Mouse (Mus musculus) midbrain, embryonic 11.5 days (tissue): ENCODE data around the gene Arhgap10. TPM values are rescaled to one million over a fixed set of nuclear protein-coding genes. Genes with fewer than 3 reads are reported as not detected.

Experiments
- ATAC-seq: fragments of 200-750 bp; cut with Nextera tagmentation; 2 replicates; pipeline ENCODE4 v1.8.0; 2017; ENCODE audit warnings: moderate TSS enrichment, moderate library complexity; ENCODE audit not compliant: low FRiP score
- DNase-seq: peaks from one replicate; pipeline ENCODE4 v3.0.0; 2015; ENCODE audit warnings: low spot score; ENCODE audit errors: missing footprints
- H3K27ac ChIP-seq: fragments of 300-500 bp; sonication (generic); 2 replicates; pipeline ENCODE4 v1.5.1; 2014; ENCODE audit warnings: low read depth, low read length
- H3K27me3 ChIP-seq: fragments of 300-500 bp; sonication (generic); 2 replicates; pipeline ENCODE4 v1.6.1; 2014; ENCODE audit warnings: mild to moderate bottlenecking, low read length, moderate library complexity, mixed read lengths; ENCODE audit not compliant: control insufficient read depth, insufficient read depth
- H3K36me3 ChIP-seq: fragments of 300-500 bp; sonication (generic); 2 replicates; pipeline ENCODE4 v1.6.1; 2014; ENCODE audit warnings: mild to moderate bottlenecking, low read length, moderate library complexity, mixed read lengths; ENCODE audit not compliant: control insufficient read depth, insufficient read depth
- H3K4me1 ChIP-seq: fragments of 300-500 bp; sonication (generic); 2 replicates; pipeline ENCODE4 v1.6.1; 2014; ENCODE audit warnings: low read length; ENCODE audit not compliant: control insufficient read depth, insufficient read depth
- H3K4me2 ChIP-seq: fragments of 300-500 bp; sonication (generic); 2 replicates; pipeline ENCODE4 v1.6.1; 2014; ENCODE audit warnings: mild to moderate bottlenecking, moderate library complexity
- H3K4me3 ChIP-seq: fragments of 300-500 bp; sonication (generic); 2 replicates; pipeline ENCODE4 v1.5.1; 2014; ENCODE audit warnings: low read depth, low read length
- H3K9ac ChIP-seq: fragments of 300-500 bp; sonication (generic); 2 replicates; pipeline ENCODE4 v1.6.1; 2014; ENCODE audit warnings: low read length
- H3K9me3 ChIP-seq: fragments of 300-500 bp; sonication (generic); 2 replicates; pipeline ENCODE4 v1.6.1; 2016; ENCODE audit warnings: low read length; ENCODE audit not compliant: control insufficient read depth
- WGBS: fragments of 180-500 bp; shearing (Covaris S2); extraction: QIAGEN DNeasy Blood & Tissue Kit; methylation state at CpG from one replicate; pipeline ENCODE4 v1.1.7; 2014; 5-methylcytosine and 5-hydroxymethylcytosine counted together
- polyA plus RNA-seq: library from polyadenylated mRNA; unstranded; fragments of >200 nt; fragmentation: Nextera tagmentation; extraction: Ambion mirVana; gene quantifications from 2 replicates; pipeline ENCODE4 v1.2.1, GENCODE M21; 2014

Gene Arhgap10
- polyA plus RNA-seq, 1 experiment from 2014 or later = 12.1 TPM

GRCm38 (mm10) chr8:77538256-77538655 is 20.5 kb upstream of the Arhgap10 start:
- ATAC-seq = no peak
- H3K27ac ChIP-seq = no peak overlapping the region
- H3K4me1 ChIP-seq = no peaks in the 10 kb centered on the region
- DNase-seq = no peak
- no peak overlapping the region for H3K9ac ChIP-seq
- no peak overlapping the region for H3K4me2 ChIP-seq
- no peak overlapping the region for H3K4me3 ChIP-seq
- H3K27me3 ChIP-seq = no peaks in the 10 kb centered on the region
- H3K36me3 ChIP-seq = no peaks in the 10 kb centered on the region
- H3K9me3 ChIP-seq = no peaks in the 10 kb centered on the region
- WGBS = 62% methylated on average over 1 of the region's 1 CpGs

DNA sequence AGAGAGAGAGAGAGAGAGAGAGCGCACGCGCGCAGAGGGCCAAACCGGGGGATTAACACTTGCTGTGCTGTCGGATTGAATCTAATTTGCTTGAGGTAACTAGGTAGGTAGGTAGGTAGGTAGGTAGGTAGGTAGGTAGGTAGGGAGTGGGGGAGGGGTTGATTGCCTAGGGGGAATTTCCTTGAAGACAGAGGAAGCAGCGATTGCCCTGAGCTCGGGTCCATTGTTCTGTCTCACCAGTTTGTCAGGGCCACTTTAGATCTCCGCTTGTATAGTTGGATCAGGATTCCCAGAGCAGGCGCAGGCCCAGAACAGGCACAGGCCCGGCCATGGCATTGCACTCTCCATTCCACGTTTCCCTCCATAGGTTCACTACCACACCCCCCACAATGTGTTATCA is 19.1 kb upstream of the Arhgap10 start:
- Histone ChIP-seq H3K27ac (no peak overlapping the region), H3K36me3 (no peaks in the 10 kb centered on the region), H3K4me3 (no peak overlapping the region), H3K4me1 (no peaks in the 10 kb centered on the region), H3K4me2 (no peak overlapping the region), H3K9me3 (no peaks in the 10 kb centered on the region), H3K27me3 (no peaks in the 10 kb centered on the region), H3K9ac (no peak overlapping the region)
- WGBS = 81% methylated on average over 12 of the region's 12 CpGs
- DNase-seq (peak; percentile 54), ATAC-seq (no peak)

- Histone ChIP-seq H3K4me3 (no peak overlapping the region), H3K4me2 (no peak overlapping the region), H3K9me3 (no peaks in the 10 kb centered on the region), H3K27ac (no peak overlapping the region), H3K36me3 (no peaks in the 10 kb centered on the region), H3K4me1 (no peaks in the 10 kb centered on the region), H3K27me3 (no peaks in the 10 kb centered on the region), H3K9ac (no peak overlapping the region)
- no peak for DNase-seq
- WGBS = 85% methylated on average over 5 of the region's 5 CpGs
- ATAC-seq = peak; percentile 48; the same call in 1 of the 2 replicates
Measured at GRCm38 (mm10) chr8:77535026-77535595, 17.4 kb upstream of the Arhgap10 start.

DNA sequence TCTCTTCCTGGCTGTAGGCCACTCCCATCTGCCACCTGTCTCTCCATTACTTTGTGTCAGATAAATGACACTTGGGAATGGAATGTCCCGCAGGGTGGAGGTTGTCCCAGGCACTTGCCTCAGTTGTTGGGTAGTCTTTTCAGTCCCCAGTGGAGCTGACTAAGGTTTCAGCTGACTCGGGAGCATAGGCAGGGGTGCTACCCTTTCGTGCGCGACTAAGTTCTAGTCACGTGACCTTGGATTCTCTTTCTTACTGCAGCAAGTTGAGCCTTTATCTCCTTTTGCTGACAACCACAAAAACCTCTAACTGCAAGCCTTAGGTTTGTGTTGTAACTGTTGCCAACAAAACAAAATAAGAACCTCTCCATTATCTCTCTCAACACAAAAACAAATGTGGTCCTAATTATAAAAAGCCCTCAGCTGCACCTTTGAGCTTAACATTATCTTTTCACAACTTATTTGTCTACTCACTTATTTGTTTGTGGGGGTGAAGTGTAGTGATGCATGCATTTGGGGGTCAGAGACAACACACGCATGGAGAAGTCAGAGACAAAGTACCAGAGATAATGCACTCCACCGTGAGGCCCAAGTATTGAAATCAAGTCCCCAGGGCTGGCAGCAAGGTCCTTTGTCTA is 16.7 kb upstream of the Arhgap10 start:
- ATAC-seq = no peak

DNA sequence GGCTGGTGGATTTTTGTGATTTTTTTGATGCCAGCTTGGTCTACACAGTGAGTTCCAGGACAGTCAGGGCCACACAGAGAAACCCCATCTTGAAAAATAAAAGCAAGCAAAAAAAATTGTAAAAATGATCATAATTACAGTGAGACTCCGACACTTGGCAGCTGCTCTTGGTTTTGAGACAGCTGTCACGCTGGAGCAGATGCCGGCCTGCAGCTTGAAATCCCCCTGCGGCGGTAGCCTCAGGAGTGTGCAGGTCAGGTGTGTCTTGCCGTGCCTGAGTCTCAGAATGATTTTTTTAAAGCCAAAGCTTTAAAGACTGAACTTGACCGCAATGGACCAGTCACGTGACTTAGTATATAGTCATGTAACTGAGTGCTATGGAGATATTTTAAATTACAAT is 8.4 kb upstream of the Arhgap10 start:
- no peaks in the 10 kb centered on the region for H3K4me1 ChIP-seq
- H3K9ac ChIP-seq = no peak overlapping the region
- no peak for DNase-seq
- H3K4me3 ChIP-seq = no peak overlapping the region
- H3K27ac ChIP-seq = no peak overlapping the region
- H3K9me3 ChIP-seq = no peaks in the 10 kb centered on the region
- H3K4me2 ChIP-seq = no peak overlapping the region
- WGBS = 90% methylated on average over 8 of the region's 8 CpGs
- ATAC-seq = no peak
- H3K27me3 ChIP-seq = no peaks in the 10 kb centered on the region
- no peaks in the 10 kb centered on the region for H3K36me3 ChIP-seq

More for the DNA sequence above, 16.7 kb upstream of the Arhgap10 start:
- no peak overlapping the region for H3K4me3 ChIP-seq
- no peak overlapping the region for H3K9ac ChIP-seq
- DNase-seq = no peak
- 71% methylated on average over 8 of the region's 8 CpGs for WGBS
- no peaks in the 10 kb centered on the region for H3K36me3 ChIP-seq
- H3K27me3 ChIP-seq = no peaks in the 10 kb centered on the region
- no peaks in the 10 kb centered on the region for H3K4me1 ChIP-seq
- H3K9me3 ChIP-seq = no peaks in the 10 kb centered on the region
- H3K27ac ChIP-seq = no peak overlapping the region
- no peak overlapping the region for H3K4me2 ChIP-seq

DNA sequence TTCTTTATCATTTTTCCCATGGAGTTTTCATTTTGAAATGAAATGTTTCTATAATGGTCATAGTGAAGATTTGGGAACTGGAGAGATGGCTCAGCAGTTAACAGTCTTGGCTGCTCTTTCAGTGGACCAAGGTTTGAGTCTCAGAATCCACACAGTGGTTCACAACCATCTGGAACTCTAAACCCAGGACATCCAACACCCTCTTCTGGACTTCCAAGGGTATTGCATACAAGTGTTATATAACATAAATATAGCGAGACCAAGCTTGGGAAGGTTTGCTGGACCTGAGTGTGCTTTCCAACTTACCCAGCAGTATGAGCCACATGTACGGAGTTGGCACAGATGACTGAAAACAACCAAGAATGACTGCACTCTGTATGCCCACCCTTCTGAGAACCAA is 7.2 kb upstream of the Arhgap10 start:
- Histone ChIP-seq H3K27me3 (no peaks in the 10 kb centered on the region), H3K4me3 (no peak overlapping the region), H3K9ac (no peak overlapping the region), H3K36me3 (no peaks in the 10 kb centered on the region), H3K4me2 (no peak overlapping the region), H3K4me1 (no peaks in the 10 kb centered on the region), H3K9me3 (no peaks in the 10 kb centered on the region), H3K27ac (no peak overlapping the region)
- WGBS = 93% methylated on average over 2 of the region's 2 CpGs
- no peak for ATAC-seq
- no peak for DNase-seq

GRCm38 (mm10) chr8:77524018-77524615 is 6.4 kb upstream of the Arhgap10 start:
- Histone ChIP-seq H3K27ac (no peak overlapping the region), H3K9me3 (no peaks in the 10 kb centered on the region), H3K4me3 (no peak overlapping the region), H3K27me3 (no peaks in the 10 kb centered on the region), H3K4me1 (no peaks in the 10 kb centered on the region), H3K36me3 (no peaks in the 10 kb centered on the region), H3K9ac (no peak overlapping the region), H3K4me2 (no peak overlapping the region)
- WGBS = 82% methylated on average over 14 of the region's 14 CpGs
- ATAC-seq (no peak), DNase-seq (peak; percentile 17)

DNA sequence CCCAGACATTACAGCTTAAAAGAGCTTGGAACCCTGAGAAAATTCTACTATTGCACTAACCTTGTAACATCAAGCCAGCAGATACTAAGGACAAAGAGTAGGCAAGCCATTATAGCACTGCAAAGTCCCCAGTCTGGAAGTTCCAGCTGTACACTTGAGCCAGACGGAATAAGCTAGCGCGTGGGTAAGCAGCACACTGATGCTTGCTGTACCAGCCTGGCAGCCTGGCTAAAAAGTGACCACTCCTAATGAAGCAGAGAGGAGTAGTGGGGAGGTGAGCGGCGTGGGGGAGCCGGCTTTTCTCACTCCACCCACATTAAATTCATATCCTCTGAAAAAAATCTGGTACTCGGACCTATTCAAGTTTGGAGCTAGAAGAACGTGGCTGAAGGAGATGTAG is 5.2 kb upstream of the Arhgap10 start:
- Histone ChIP-seq H3K9ac (no peak overlapping the region), H3K36me3 (no peaks in the 10 kb centered on the region), H3K4me1 (no peaks in the 10 kb centered on the region), H3K4me3 (no peak overlapping the region), H3K27me3 (no peaks in the 10 kb centered on the region), H3K4me2 (no peak overlapping the region), H3K9me3 (no peaks in the 10 kb centered on the region), H3K27ac (no peak overlapping the region)
- DNase-seq (peak; percentile 6), ATAC-seq (no peak)
- WGBS = 88% methylated on average over 8 of the region's 8 CpGs

DNA sequence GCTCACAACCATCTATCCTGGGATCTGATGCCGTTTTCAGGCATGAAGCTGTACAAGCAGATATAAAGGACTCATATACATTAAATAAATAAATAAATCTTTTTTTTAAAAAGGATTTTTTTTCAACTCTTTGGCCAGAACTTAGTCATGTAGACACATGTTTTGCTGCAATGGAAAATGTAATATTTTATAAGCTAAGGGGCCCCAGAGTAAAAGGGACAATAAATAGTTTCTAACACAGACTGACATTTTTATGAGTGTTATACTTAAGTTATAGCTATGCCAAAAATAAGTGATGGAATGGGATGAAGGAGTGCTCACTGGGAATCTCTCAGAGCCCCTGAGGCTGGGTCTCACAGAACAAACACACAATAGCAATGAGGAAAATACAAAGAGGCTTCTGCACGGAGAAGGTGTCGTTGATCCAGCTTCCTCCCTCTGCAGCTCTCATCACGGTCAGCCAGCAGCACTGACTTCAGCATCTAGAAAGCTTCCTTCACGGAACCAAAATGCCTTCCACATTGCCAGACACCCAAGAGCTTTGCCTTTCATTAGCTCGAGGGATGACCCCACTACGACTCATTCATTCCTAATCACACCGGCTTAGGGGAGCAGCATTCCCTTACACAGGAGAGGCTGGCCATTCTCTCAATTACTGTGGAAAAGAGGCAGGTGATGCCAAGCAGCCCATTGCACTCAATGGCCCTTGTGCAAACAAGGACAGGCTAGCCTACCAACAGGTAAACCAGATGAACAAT is 3.5 kb upstream of the Arhgap10 start:
- Histone ChIP-seq H3K36me3 (no peaks in the 10 kb centered on the region), H3K4me1 (peaks cover 9% of the 10 kb centered on the region), H3K9ac (no peak overlapping the region), H3K27ac (no peak overlapping the region), H3K4me3 (no peak overlapping the region), H3K9me3 (no peaks in the 10 kb centered on the region), H3K4me2 (no peak overlapping the region), H3K27me3 (no peaks in the 10 kb centered on the region; the same call in 1 of the 2 replicates)
- DNase-seq (peak; percentile 62), ATAC-seq (no peak)
- 72% methylated on average over 8 of the region's 8 CpGs for WGBS
